Mouse (Mus musculus) testis, adult 2 months (tissue): ENCODE results near the gene Pcsk5. TPM values are rescaled to one million over a fixed set of nuclear protein-coding genes. Genes with fewer than 3 reads are reported as not detected.

Experiments used
- H3K27ac ChIP-seq: fragments of 200-500 bp; 2 replicates; pipeline ENCODE4 v1.5.1; 2012; ENCODE audit warnings: low read depth, low read length; ENCODE audit not compliant: control insufficient read depth, insufficient read depth
- H3K27me3 ChIP-seq: fragments of 200-500 bp; 2 replicates; pipeline ENCODE4 v1.6.1; 2012; ENCODE audit warnings: mild to moderate bottlenecking, low read length, moderate library complexity; ENCODE audit not compliant: control insufficient read depth, insufficient read depth
- H3K36me3 ChIP-seq: fragments of 200-500 bp; 2 replicates; pipeline ENCODE4 v1.6.1; 2012; ENCODE audit warnings: mild to moderate bottlenecking, low read length; ENCODE audit not compliant: control insufficient read depth, insufficient read depth
- H3K4me1 ChIP-seq: fragments of 200-500 bp; 2 replicates; pipeline ENCODE4 v1.6.1; 2012; ENCODE audit warnings: low read length; ENCODE audit not compliant: control insufficient read depth, insufficient read depth
- H3K4me3 ChIP-seq: fragments of 200-500 bp; 2 replicates; pipeline ENCODE4 v1.5.1; 2012; ENCODE audit warnings: low read depth, mild to moderate bottlenecking, low read length, moderate library complexity, mixed read lengths; ENCODE audit not compliant: control insufficient read depth
- CTCF ChIP-seq: fragments of 200-500 bp; IDR thresholded peaks from 2 replicates; pipeline ENCODE4 v1.5.1; 2012; ENCODE audit warnings: low read depth, mild to moderate bottlenecking, inconsistent platforms, low read length, moderate library complexity; ENCODE audit not compliant: control insufficient read depth, insufficient read depth, insufficient replicate concordance
- POLR2A ChIP-seq: fragments of 200-500 bp; IDR thresholded peaks from 2 replicates; pipeline ENCODE4 v1.6.1; 2012; ENCODE audit warnings: low read depth, mild to moderate bottlenecking, inconsistent platforms, low read length, moderate library complexity; ENCODE audit not compliant: control insufficient read depth
- polyA plus RNA-seq: library from polyadenylated mRNA; depleted of rRNA; stranded (reverse); fragments of >200 nt; gene quantifications from 2 replicates; pipeline ENCODE4 v1.2.3, GENCODE M21; 2012

Pcsk5 gene
- polyA plus RNA-seq, 1 experiment = 0.81 TPM

DNA sequence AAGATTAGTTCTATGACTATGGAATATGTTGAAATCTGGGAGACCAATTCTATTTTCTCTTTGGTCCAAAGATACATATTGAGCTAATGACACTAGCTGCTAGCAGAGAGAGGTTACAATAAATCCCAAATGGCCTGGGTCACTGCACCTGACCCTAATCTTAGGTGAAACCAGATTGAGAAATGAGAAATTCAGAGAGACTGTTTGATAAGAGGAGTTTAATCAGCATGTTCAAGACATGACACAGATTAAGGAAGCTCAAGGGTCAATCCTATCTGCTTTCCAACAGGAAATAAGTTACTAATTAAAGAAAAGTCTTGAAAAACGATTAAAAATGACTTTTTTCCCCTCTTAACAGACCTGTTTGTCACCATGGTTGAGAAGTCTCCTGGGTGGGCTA lies 96.0 kb downstream of the Pcsk5 start:
- no peak for TF ChIP-seq POLR2A
- TF ChIP-seq CTCF = no peak
- H3K27ac ChIP-seq = no peak overlapping the region
- no peak overlapping the region for H3K4me3 ChIP-seq
- no peaks in the 10 kb centered on the region for H3K36me3 ChIP-seq
- no peaks in the 10 kb centered on the region for H3K27me3 ChIP-seq
- H3K4me1 ChIP-seq = peaks cover 2% of the 10 kb centered on the region; the same call in 1 of the 2 replicates

- H3K27ac ChIP-seq = no peak overlapping the region
- TF ChIP-seq POLR2A (no peak), CTCF (no peak)
- no peak overlapping the region for H3K4me3 ChIP-seq
- H3K27me3 ChIP-seq = no peaks in the 10 kb centered on the region
- no peaks in the 10 kb centered on the region for H3K36me3 ChIP-seq
- no peaks in the 10 kb centered on the region for H3K4me1 ChIP-seq
These were observed 104.7 kb downstream of the Pcsk5 start for GRCm38 (mm10) chr19:17732676-17733277.

- Histone ChIP-seq H3K4me3 (no peak overlapping the region), H3K27ac (no peak overlapping the region), H3K36me3 (no peaks in the 10 kb centered on the region), H3K4me1 (no peaks in the 10 kb centered on the region), H3K27me3 (no peaks in the 10 kb centered on the region)
- TF ChIP-seq POLR2A (no peak), CTCF (no peak)
These were observed 120.4 kb downstream of the Pcsk5 start for GRCm38 (mm10) chr19:17717066-17717465.

DNA sequence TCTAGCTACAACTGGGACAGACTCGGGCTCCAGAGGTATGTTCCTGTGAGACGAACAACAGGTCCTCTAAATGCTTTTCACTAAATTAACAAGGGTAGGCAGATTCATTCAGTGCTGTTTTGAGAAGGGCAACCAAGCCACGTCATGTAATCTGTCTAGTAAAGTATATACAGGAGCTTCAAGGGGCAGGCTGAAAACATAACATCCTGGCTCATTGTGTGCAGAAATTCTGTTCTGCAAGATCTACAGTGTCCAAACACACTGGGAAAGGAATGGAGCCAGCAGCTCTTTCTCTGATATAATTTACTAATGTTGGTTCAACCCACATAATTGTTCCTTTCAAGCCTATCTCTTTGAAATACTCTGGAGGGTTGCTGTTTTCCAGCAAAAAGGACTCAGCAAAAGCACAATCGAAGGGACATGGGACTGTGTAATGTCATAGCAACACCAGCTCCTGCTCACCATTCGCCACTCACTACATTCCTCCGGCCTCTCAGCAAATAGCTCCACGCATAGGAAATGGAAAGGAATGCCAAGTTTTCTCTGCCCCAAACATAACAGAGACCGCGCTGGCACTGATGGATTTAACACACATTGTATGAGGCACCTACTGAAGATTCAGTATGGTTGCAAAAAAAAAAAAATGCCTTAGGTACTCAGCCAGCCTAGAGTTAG lies 122.0 kb downstream of the Pcsk5 start:
- Histone ChIP-seq H3K4me3 (no peak overlapping the region), H3K4me1 (no peaks in the 10 kb centered on the region), H3K36me3 (no peaks in the 10 kb centered on the region), H3K27me3 (no peaks in the 10 kb centered on the region), H3K27ac (no peak overlapping the region)
- TF ChIP-seq POLR2A (no peak), CTCF (no peak)

DNA sequence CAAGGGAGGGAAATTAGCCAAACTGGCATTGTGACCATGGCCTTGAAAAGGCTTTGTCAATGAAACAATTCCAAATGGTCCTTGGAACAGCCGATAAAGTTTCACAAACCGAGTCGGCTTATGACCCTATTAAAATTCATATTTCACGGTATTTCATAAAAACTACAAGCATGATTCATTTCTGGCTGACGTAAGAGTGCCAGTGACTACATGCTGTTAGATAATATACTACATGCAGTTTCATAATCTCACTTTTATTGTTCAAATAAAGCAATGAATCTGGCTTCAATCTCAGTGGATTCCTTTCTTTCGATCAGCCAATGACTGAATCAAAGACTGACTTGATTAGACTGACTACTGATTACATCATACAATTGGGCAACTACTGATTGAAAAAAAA lies 145.8 kb downstream of the Pcsk5 start:
- H3K4me3 ChIP-seq = no peak overlapping the region
- no peaks in the 10 kb centered on the region for H3K4me1 ChIP-seq
- no peaks in the 10 kb centered on the region for H3K36me3 ChIP-seq
- H3K27me3 ChIP-seq = no peaks in the 10 kb centered on the region
- H3K27ac ChIP-seq = no peak overlapping the region
- no peak for TF ChIP-seq CTCF
- TF ChIP-seq POLR2A = no peak

DNA sequence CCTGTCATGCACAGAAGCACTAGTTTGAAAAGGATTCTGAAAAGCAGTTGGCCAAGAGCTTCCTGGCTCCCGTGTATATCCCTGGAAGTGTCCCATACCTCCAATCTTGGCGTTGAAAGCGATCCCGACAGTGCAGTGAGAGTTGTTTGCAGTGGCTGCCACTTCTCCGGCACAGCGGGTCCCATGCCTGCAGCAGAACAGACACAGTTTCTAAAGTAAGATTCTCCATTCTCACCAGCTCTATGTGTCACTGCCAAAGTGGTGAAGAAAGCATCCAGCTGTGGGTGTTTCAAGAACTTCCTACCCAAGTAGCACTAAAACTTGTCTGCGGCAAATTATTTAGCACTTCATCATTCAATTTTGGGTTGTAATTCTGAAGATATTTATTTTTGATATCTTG lies 159.1 kb downstream of the Pcsk5 start:
- H3K27me3 ChIP-seq = no peaks in the 10 kb centered on the region
- H3K4me1 ChIP-seq = no peaks in the 10 kb centered on the region
- no peak overlapping the region for H3K4me3 ChIP-seq
- no peaks in the 10 kb centered on the region for H3K36me3 ChIP-seq
- TF ChIP-seq CTCF = no peak
- TF ChIP-seq POLR2A = no peak
- H3K27ac ChIP-seq = no peak overlapping the region

GRCm38 (mm10) chr19:17662676-17663075 lies 174.8 kb downstream of the Pcsk5 start:
- no peaks in the 10 kb centered on the region for H3K4me1 ChIP-seq
- no peak overlapping the region for H3K27ac ChIP-seq
- H3K27me3 ChIP-seq = no peaks in the 10 kb centered on the region
- H3K4me3 ChIP-seq = no peak overlapping the region
- no peak for TF ChIP-seq CTCF
- no peaks in the 10 kb centered on the region for H3K36me3 ChIP-seq

- H3K27me3 ChIP-seq = no peaks in the 10 kb centered on the region
- no peak overlapping the region for H3K27ac ChIP-seq
- TF ChIP-seq CTCF = no peak
- no peak for TF ChIP-seq POLR2A
- H3K4me1 ChIP-seq = no peaks in the 10 kb centered on the region
- no peak overlapping the region for H3K4me3 ChIP-seq
- H3K36me3 ChIP-seq = no peaks in the 10 kb centered on the region
These were observed 175.2 kb downstream of the Pcsk5 start for GRCm38 (mm10) chr19:17662271-17662670.
